Mouse (Mus musculus) C2C12 (cell line): Measurements from ENCODE around the gene Clk2.
A peak's percentile ranks its signal among the peaks of the same experiment; 100 is the strongest.

Experiments
- CEBPB ChIP-seq: IDR thresholded peaks from one replicate; pipeline ENCODE4 v1.6.1; 2011; ENCODE audit warnings: low read depth, mild to moderate bottlenecking, control low read depth, moderate library complexity
- CTCF ChIP-seq: IDR thresholded peaks from one replicate; pipeline ENCODE4 v1.5.1; 2011; ENCODE audit not compliant: control insufficient read depth, insufficient read depth, insufficient read length
- MAX ChIP-seq: IDR thresholded peaks from one replicate; pipeline ENCODE4 v1.6.1; 2011; ENCODE audit warnings: mild to moderate bottlenecking, control low read depth
- MYOD1 ChIP-seq: IDR thresholded peaks from one replicate; pipeline ENCODE4 v1.6.1; 2011; ENCODE audit warnings: low read depth; ENCODE audit not compliant: control insufficient read depth, insufficient read length
- MYOG ChIP-seq: IDR thresholded peaks from one replicate; pipeline ENCODE4 v1.6.1; 2011; ENCODE audit not compliant: control insufficient read depth, insufficient read length; ENCODE audit errors: extremely low read depth
- USF1 ChIP-seq: IDR thresholded peaks from one replicate; pipeline ENCODE4 v1.6.1; 2011; ENCODE audit warnings: low read depth, mild to moderate bottlenecking, control low read depth, moderate library complexity

DNA sequence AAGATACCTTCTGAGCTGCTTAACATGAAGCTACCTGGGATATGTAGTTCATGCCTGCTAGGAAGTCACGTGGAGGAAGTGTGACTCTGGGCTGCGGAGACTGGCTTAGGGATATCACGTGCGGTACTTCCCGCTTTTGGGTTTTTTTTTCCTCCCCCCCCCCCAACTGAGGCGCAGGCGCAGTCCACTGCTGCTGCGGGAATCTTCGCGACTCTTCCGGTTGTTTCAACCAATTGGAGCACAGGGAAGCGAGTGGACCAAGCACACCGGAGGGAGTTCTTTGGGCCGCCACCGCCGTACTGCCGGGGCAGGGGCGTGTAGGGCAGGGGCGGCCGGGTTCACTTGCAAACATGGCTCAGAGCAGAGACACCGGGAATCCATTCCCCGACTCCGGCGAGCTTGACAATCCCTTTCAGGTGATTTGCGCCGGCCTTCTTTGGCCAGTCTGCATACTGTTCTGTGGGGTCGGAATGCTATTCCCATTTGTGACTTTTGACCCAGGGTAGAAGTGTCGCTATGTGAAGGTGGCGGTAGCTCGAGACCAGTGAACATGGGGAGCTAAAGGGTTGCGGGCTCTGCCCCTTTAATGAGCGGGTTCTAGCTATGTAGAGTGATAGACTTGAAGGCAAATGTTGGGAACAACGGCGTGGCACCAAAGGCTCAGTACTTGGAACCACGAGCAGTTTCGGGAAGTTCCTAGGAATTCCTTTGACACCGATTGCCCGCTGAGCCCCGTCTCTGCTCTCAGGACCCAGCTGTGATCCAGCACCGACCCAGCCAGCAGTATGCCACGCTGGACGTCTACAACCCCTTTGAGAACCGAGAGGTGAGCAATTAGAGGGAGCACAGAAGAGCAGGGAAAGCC, 12.9 kb downstream of the Clk2 start, which contains the start of gene Scamp3:
- TF ChIP-seq CTCF (no peak), USF1 (peak; percentile 100), MYOD1 (no peak), MAX (peak; percentile 83), MYOG (no peak), CEBPB (no peak)
